Mouse (Mus musculus) lung, postnatal 0 days (tissue): ENCODE measurements around the gene Pgpep1l.

ENCODE experiments used
- CTCF ChIP-seq: IDR thresholded peaks from 2 replicates; pipeline ENCODE4 v1.5.1; 2016; ENCODE audit warnings: antibody characterized with exemption, mild to moderate bottlenecking
- EP300 ChIP-seq: IDR thresholded peaks from 2 replicates; pipeline ENCODE4 v1.6.1; 2016; ENCODE audit warnings: antibody characterized with exemption, mild to moderate bottlenecking, control low read depth

GRCm38 (mm10) chr7:68227021-68227420 is 37.0 kb downstream of the Pgpep1l start:
- TF ChIP-seq CTCF (no peak), EP300 (no peak)
